Mouse (Mus musculus) testis, adult 2 months (tissue): ENCODE results near the gene Slc9a3r2.

Source experiments
- CTCF ChIP-seq: fragments of 200-500 bp; IDR thresholded peaks from 2 replicates; pipeline ENCODE4 v1.5.1; 2012; ENCODE audit warnings: low read depth, mild to moderate bottlenecking, inconsistent platforms, low read length, moderate library complexity; ENCODE audit not compliant: control insufficient read depth, insufficient read depth, insufficient replicate concordance
- POLR2A ChIP-seq: fragments of 200-500 bp; IDR thresholded peaks from 2 replicates; pipeline ENCODE4 v1.6.1; 2012; ENCODE audit warnings: low read depth, mild to moderate bottlenecking, inconsistent platforms, low read length, moderate library complexity; ENCODE audit not compliant: control insufficient read depth

GRCm38 (mm10) chr17:24686514-24686913, 36.4 kb upstream of the Slc9a3r2 start:
- TF ChIP-seq CTCF (no peak), POLR2A (no peak)
